Mouse (Mus musculus): Measurements from ENCODE around the gene Il1rapl1. TPM values are rescaled to one million over a fixed set of nuclear protein-coding genes. Genes with fewer than 3 reads are reported as not detected.

Il1rapl1 gene
- total and polyA plus RNA-seq, 2 experiments from 2014 or later: 2.5 to 12.9 TPM

DNA sequence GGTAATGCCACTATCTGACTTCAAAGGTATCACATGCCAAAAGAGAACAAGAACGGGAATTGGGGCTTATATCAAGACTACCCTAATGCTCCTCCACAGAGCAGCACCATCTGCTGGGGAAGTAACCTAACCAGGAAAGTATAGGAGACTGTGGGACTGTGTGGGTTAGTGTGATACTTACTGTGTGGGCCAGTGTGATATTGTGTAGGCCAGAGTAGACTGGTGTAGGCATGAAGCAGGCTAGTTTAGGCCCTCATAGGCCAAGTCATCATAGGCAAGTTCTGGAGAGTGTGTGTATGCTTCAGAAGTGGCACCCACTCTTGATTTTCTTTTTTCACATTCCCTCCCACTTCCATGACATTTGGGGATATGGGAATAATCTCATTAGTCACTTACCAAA lies 76.5 kb downstream of the Il1rapl1 start:
- Histone ChIP-seq H3K9me3 (ENCODE audit: low read length) (no peaks in the 10 kb centered on the region), H3K27ac (ENCODE audit: low read depth, low read length) (no peak overlapping the region), H3K9ac (no peak overlapping the region), H3K4me2 (ENCODE audit: low read depth) (no peak overlapping the region), H3K36me3 (ENCODE audit: insufficient read depth) (no peaks in the 10 kb centered on the region), H3K4me3 (ENCODE audit: low read depth, low read length) (no peak overlapping the region), H3K27me3 (ENCODE audit: insufficient read depth, low read length) (no peaks in the 10 kb centered on the region), H3K4me1 (ENCODE audit: insufficient read depth) (no peaks in the 10 kb centered on the region)
- TF ChIP-seq CTCF (IDR thresholded peaks at IDR 0.05; ENCODE audit: low read depth): no peak
- ATAC-seq: no peak
- 66% methylated on average over 1 of the region's 1 CpGs for WGBS
- DNase-seq: no peak

DNA sequence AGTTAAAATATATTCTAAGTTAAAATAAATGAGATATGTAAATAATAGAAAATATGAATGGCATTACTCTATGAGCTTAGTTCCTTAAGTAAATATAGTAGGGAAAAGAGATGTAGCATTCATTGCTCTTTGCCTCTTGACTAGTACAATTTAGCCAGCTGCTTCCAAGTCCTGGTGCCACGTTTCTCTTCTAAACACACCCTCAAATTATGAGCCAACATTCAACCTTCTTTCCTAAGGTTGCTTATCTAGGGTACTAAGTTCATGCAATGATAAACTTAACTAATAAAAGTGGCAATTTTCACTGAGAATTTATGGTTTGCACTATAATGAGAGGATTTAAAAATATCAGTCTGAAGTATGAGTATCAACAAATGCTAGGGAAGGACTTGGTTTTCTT lies 218.3 kb downstream of the Il1rapl1 start:
- TF ChIP-seq CTCF (IDR thresholded peaks at IDR 0.05; ENCODE audit: low read depth): no peak
- DNase-seq: no peak
- ATAC-seq: no peak

DNA sequence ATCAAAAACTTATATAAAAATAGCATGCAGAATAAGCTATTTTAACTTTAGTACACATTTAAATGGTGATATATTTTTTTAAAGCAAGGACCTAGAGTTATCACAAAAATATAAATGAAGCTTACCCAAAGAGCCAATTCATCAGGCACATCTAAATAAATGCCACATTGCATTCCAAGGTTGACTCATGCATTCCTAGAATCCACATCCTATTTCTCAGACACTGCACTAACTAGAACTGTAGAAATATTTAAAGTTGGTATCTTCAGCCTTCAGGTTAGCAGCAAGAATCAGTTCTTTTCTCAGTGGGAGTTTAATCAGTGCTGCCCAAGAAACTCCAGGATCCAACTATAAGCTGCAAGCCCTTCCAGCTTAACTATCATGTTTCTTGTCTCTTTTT lies 223.5 kb downstream of the Il1rapl1 start:
- Histone ChIP-seq H3K4me3 (ENCODE audit: low read depth, low read length) (no peak overlapping the region), H3K9ac (no peak overlapping the region)

More for the DNA sequence above, 218.3 kb downstream of the Il1rapl1 start:
- 82% methylated on average over 1 of the region's 1 CpGs for WGBS
- H3K27ac ChIP-seq (ENCODE audit: low read depth, low read length): no peak overlapping the region
- H3K9ac ChIP-seq: no peak overlapping the region
- H3K36me3 ChIP-seq (ENCODE audit: insufficient read depth): no peaks in the 10 kb centered on the region
- no peaks in the 10 kb centered on the region for H3K9me3 ChIP-seq (ENCODE audit: low read length)
- no peak overlapping the region for H3K4me2 ChIP-seq (ENCODE audit: low read depth)
- no peaks in the 10 kb centered on the region for H3K27me3 ChIP-seq (ENCODE audit: insufficient read depth, low read length)
- no peak overlapping the region for H3K4me3 ChIP-seq (ENCODE audit: low read depth, low read length)
- H3K4me1 ChIP-seq (ENCODE audit: insufficient read depth): no peaks in the 10 kb centered on the region

DNA sequence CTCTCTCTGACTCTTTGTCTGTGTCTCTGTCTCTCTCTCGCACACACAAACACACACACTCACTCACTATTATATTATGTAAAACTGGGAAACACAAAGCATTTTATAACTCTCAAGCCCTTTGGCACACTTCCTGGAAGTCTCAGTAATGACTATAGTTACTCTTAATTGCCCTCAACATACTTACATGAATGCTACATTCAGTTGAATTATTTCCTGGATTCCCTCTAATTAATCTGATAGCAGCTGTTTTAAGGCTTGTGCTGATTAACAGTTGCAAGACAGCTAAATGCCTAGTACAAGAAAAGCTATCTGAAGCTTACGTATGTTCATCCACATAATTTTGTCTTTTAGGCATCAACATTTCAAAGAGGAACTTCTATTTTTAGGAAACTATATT lies 261.3 kb downstream of the Il1rapl1 start:
- Histone ChIP-seq H3K9me3 (ENCODE audit: low read length) (no peaks in the 10 kb centered on the region), H3K4me2 (ENCODE audit: low read depth) (no peak overlapping the region), H3K27ac (ENCODE audit: low read depth, low read length) (no peak overlapping the region), H3K9ac (no peak overlapping the region), H3K36me3 (ENCODE audit: insufficient read depth) (no peaks in the 10 kb centered on the region), H3K4me1 (ENCODE audit: insufficient read depth) (no peaks in the 10 kb centered on the region), H3K4me3 (ENCODE audit: low read depth, low read length) (no peak overlapping the region), H3K27me3 (ENCODE audit: insufficient read depth, low read length) (no peaks in the 10 kb centered on the region)
- ATAC-seq (peak; percentile 38; the same call in 1 of the 2 replicates), DNase-seq (peak; percentile 21)
- TF ChIP-seq CTCF (IDR thresholded peaks at IDR 0.05; ENCODE audit: low read depth): no peak
- 46% methylated on average over 2 of the region's 2 CpGs for WGBS

More for the DNA sequence above, 223.5 kb downstream of the Il1rapl1 start:
- Histone ChIP-seq H3K9me3 (ENCODE audit: low read length) (no peaks in the 10 kb centered on the region), H3K27me3 (ENCODE audit: insufficient read depth, low read length) (no peaks in the 10 kb centered on the region), H3K4me1 (ENCODE audit: insufficient read depth) (no peaks in the 10 kb centered on the region), H3K27ac (ENCODE audit: low read depth, low read length) (no peak overlapping the region), H3K36me3 (ENCODE audit: insufficient read depth) (no peaks in the 10 kb centered on the region), H3K4me2 (ENCODE audit: low read depth) (no peak overlapping the region)
- TF ChIP-seq CTCF (IDR thresholded peaks at IDR 0.05; ENCODE audit: low read depth): no peak
- no peak for DNase-seq
- no peak for ATAC-seq

DNA sequence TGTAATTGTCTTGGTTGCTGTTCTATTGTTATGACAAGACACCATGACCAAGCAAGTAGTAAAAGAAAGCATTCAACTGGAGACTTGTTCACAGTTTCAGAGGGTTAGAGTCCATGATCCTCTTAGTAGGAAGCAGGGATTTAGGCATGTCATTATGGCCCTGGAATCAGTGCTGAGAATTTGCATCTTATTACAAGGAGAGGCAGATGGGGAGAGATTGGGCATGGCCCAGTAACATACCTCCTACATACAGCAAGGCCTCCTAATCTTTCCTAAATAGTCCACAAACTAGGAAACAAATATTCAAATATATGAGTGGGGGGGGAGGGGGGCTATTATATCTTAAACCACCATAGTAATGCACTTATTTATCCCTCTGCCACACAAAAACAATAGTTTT lies 301.6 kb downstream of the Il1rapl1 start:
- ATAC-seq (no peak), DNase-seq (no peak)
- H3K9me3 ChIP-seq (ENCODE audit: low read length): no peaks in the 10 kb centered on the region
- H3K9ac ChIP-seq: no peak overlapping the region
- H3K36me3 ChIP-seq (ENCODE audit: insufficient read depth): no peaks in the 10 kb centered on the region
- no peak overlapping the region for H3K27ac ChIP-seq (ENCODE audit: low read depth, low read length)
- no peak overlapping the region for H3K4me3 ChIP-seq (ENCODE audit: low read depth, low read length)
- H3K4me1 ChIP-seq (ENCODE audit: insufficient read depth): no peaks in the 10 kb centered on the region
- H3K27me3 ChIP-seq (ENCODE audit: insufficient read depth, low read length): no peaks in the 10 kb centered on the region
- no peak overlapping the region for H3K4me2 ChIP-seq (ENCODE audit: low read depth)
- no peak for TF ChIP-seq CTCF (IDR thresholded peaks at IDR 0.05; ENCODE audit: low read depth)

DNA sequence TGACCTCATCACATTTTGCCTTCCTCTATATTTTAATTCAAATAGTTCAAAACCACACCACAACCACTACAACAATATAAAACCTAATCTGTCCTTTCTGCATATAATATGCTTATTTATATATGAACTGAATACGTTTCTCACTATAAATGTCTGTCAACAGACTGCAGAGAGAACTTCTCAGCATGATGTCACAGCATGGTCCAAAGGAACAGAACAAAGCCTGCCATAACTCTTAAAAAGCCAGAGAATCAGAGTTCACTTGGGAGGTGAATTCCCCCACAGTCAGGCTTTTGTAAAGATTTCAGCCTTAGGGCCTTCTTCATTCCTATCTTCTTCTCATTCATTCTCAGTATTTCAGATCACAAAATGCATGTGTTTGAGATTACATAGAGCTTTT lies 307.7 kb downstream of the Il1rapl1 start:
- no peak for TF ChIP-seq CTCF (IDR thresholded peaks at IDR 0.05; ENCODE audit: low read depth)
- no peaks in the 10 kb centered on the region for H3K4me1 ChIP-seq (ENCODE audit: insufficient read depth)
- whole genome bisulfite sequencing: 36% methylated on average over 1 of the region's 1 CpGs
- no peak overlapping the region for H3K27ac ChIP-seq (ENCODE audit: low read depth, low read length)
- H3K9me3 ChIP-seq (ENCODE audit: low read length): no peaks in the 10 kb centered on the region
- H3K36me3 ChIP-seq (ENCODE audit: insufficient read depth): no peaks in the 10 kb centered on the region
- H3K4me3 ChIP-seq (ENCODE audit: low read depth, low read length): no peak overlapping the region
- DNase-seq: no peak
- no peak overlapping the region for H3K9ac ChIP-seq
- H3K27me3 ChIP-seq (ENCODE audit: insufficient read depth, low read length): no peaks in the 10 kb centered on the region
- ATAC-seq: no peak
- no peak overlapping the region for H3K4me2 ChIP-seq (ENCODE audit: low read depth)

DNA sequence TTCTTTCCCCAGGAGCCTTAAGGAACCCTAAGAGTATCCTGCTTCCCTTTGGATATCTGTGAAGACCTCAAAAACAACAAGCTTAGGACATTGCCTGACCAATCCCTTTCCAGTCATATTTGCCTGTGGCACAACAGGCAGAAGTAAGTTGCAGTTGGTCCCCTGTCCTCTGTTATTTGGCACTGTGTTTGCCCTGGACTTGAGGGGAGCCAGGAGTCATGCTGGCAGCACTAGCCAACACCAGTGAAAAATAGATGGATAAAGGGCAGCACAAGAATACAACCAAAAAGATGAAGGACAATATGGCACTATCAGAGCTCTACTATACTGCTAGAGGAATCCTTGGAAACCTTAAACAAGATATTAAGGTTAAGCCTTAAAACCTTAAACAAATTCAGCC lies 322.4 kb downstream of the Il1rapl1 start:
- no peaks in the 10 kb centered on the region for H3K36me3 ChIP-seq (ENCODE audit: insufficient read depth)
- TF ChIP-seq CTCF (IDR thresholded peaks at IDR 0.05; ENCODE audit: low read depth): no peak
- H3K9ac ChIP-seq: no peak overlapping the region
- no peak overlapping the region for H3K4me3 ChIP-seq (ENCODE audit: low read depth, low read length)
- H3K4me1 ChIP-seq (ENCODE audit: insufficient read depth): no peaks in the 10 kb centered on the region
- H3K27ac ChIP-seq (ENCODE audit: low read depth, low read length): no peak overlapping the region
- DNase-seq: no peak
- no peaks in the 10 kb centered on the region for H3K27me3 ChIP-seq (ENCODE audit: insufficient read depth, low read length)
- no peaks in the 10 kb centered on the region for H3K9me3 ChIP-seq (ENCODE audit: low read length)
- no peak for ATAC-seq
- H3K4me2 ChIP-seq (ENCODE audit: low read depth): no peak overlapping the region

DNA sequence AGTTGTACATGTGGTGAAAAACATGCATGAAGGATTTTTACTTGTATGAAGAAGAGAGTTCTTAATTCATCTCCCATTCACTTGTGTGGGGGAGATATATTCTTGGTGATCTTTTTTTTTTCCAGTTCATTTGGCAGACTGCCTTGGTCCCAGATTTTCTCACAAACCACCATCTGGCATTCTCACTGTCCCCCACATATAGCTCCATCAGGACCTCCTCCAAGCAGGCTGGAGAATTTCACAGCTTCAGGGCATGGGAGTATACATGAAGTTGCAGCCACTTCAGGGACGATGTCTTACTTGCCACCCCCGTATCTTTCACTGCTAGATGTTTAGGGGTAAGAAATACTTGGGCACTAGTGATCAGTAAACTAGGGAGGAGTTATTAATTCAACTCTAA lies 404.9 kb downstream of the Il1rapl1 start:
- Histone ChIP-seq H3K27ac (ENCODE audit: low read depth, low read length) (no peak overlapping the region), H3K4me1 (ENCODE audit: insufficient read depth) (no peaks in the 10 kb centered on the region), H3K27me3 (ENCODE audit: insufficient read depth, low read length) (no peaks in the 10 kb centered on the region), H3K9ac (no peak overlapping the region), H3K36me3 (ENCODE audit: insufficient read depth) (no peaks in the 10 kb centered on the region), H3K9me3 (ENCODE audit: low read length) (no peaks in the 10 kb centered on the region), H3K4me2 (ENCODE audit: low read depth) (no peak overlapping the region), H3K4me3 (ENCODE audit: low read depth, low read length) (no peak overlapping the region)
- 58% methylated on average over 2 of the region's 2 CpGs for WGBS
- no peak for ATAC-seq
- peak; percentile 2 for DNase-seq
- TF ChIP-seq CTCF (IDR thresholded peaks at IDR 0.05; ENCODE audit: low read depth): no peak
